Mouse (Mus musculus): ENCODE data around the gene Hoxd9. TPM values are rescaled to one million over a fixed set of nuclear protein-coding genes. Genes with fewer than 3 reads are reported as not detected.

Gene Hoxd9
- polyA plus RNA-seq, 1 experiment from 2014 or later = not detected

DNA sequence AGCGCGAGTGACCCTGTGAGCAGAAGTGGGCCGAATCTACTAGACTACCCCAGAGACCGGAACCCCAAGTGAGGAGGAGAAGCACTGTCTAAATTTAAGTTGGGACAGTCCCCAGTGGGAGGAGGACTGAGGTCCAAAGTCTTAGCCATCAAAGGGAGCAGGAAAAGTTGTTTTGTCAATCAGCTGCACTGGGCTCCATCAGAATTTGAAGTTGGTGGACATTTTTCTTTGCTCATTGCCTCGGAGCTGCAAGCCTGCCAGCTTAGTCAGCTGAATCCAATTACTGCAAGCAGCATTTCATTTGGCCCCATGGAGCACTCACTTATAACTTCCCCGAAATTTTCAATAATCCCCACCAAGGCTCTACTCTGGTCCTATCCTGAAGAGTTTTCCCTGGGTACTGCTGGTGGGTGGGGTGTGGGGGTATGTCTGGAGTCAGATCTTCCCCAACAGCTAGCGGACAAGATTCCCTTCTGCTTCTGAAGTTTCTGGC lies 40.1 kb downstream of the Hoxd9 start:
- Histone ChIP-seq H3K9ac (replicated peaks) (no peak overlapping the region), H3K9me3 (ENCODE audit: low read length) (no peaks in the 10 kb centered on the region), H3K27ac (ENCODE audit: low read depth) (no peak overlapping the region), H3K4me2 (ENCODE audit: low read depth, low read length) (no peak overlapping the region), H3K4me1 (ENCODE audit: insufficient read depth) (no peaks in the 10 kb centered on the region; the same call in 1 of the 2 replicates), H3K36me3 (replicated peaks; ENCODE audit: insufficient read depth, low read length) (no peaks in the 10 kb centered on the region), H3K4me3 (ENCODE audit: low read depth, low read length) (no peak overlapping the region), H3K27me3 (ENCODE audit: insufficient read depth, low read length) (peaks cover 98% of the 10 kb centered on the region)
- ATAC-seq (no peak), DNase-seq (no peak)
- TF ChIP-seq EP300 (IDR thresholded peaks at IDR 0.05; ENCODE audit: low read depth) = no peak
- no peak for TF ChIP-seq CTCF (IDR thresholded peaks at IDR 0.05; ENCODE audit: low read depth)
- WGBS (ENCODE audit: insufficient replicate concordance) = 21% methylated on average over 7 of the region's 7 CpGs

DNA sequence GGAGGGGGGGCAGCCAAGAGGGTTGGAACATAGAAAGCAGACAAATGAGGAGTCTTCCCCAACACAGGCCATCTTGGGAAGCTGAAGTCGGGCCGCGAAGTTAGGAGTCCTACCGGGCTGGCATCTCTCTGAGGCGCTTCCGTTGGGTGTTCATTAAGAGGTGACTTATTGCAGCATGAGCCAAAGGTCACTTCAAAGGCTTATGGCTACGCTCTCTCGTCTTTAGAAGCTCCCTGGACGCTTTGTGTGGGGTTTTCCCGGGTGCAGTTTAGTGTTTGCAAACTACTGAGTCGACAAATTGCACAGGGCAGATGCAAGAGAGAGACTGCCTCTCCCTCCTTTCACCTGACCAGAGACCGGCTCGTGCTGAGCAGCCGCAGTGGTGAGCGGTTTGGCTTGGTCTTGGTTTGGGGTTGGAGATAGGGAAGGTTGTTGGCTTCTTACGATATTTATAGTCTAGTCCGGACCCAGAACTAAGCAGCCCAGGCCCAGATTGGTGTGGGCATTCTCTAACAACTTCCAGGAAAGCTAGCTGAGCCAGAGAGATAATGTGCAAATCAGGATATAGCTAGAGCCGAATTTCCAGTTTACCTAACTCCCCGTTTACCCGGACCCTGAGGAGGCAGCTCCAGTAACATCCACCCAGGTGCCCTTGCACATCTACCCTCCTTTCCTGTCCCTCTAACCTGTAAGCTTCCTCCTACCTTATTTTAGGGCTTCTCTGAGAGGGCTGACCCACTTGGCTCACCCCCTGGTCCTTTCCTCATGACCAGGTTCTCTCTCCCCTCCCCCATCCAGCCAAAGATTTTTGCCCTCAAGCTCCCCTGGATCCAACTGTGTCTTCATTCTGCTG lies 41.3 kb downstream of the Hoxd9 start:
- DNase-seq (no peak), ATAC-seq (no peak)
- Histone ChIP-seq H3K9me3 (ENCODE audit: low read length) (no peaks in the 10 kb centered on the region), H3K4me3 (ENCODE audit: low read depth, low read length) (no peak overlapping the region), H3K4me2 (ENCODE audit: low read depth, low read length) (no peak overlapping the region), H3K27ac (ENCODE audit: low read depth) (no peak overlapping the region), H3K9ac (replicated peaks) (no peak overlapping the region), H3K36me3 (replicated peaks; ENCODE audit: insufficient read depth, low read length) (no peaks in the 10 kb centered on the region), H3K27me3 (ENCODE audit: insufficient read depth, low read length) (peaks cover 98% of the 10 kb centered on the region), H3K4me1 (ENCODE audit: insufficient read depth) (no peaks in the 10 kb centered on the region)
- no peak for TF ChIP-seq CTCF (IDR thresholded peaks at IDR 0.05; ENCODE audit: low read depth)
- TF ChIP-seq EP300 (IDR thresholded peaks at IDR 0.05; ENCODE audit: low read depth) = no peak
- WGBS (ENCODE audit: insufficient replicate concordance) = 4% methylated on average over 20 of the region's 20 CpGs

DNA sequence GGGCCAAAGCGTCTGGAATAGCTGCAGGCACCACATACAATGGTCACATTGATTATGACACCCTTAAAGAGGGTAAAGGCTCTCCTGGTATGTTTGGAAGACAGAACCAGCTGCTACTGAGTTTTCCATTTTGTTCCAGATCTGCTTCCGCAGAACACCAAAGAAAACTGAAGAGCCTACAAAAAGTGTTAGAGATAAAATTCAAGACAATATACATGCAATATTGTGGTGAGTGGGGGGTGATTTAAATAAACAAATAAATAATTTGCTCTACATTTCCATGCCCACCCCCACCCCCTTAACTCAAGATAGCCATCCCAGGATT lies 41.9 kb downstream of the Hoxd9 start:
- Histone ChIP-seq H3K9me3 (ENCODE audit: low read length) (no peaks in the 10 kb centered on the region), H3K36me3 (replicated peaks; ENCODE audit: insufficient read depth, low read length) (no peaks in the 10 kb centered on the region), H3K4me3 (ENCODE audit: low read depth, low read length) (no peak overlapping the region), H3K4me2 (ENCODE audit: low read depth, low read length) (no peak overlapping the region), H3K27ac (ENCODE audit: low read depth) (no peak overlapping the region), H3K4me1 (ENCODE audit: insufficient read depth) (no peaks in the 10 kb centered on the region), H3K9ac (replicated peaks) (no peak overlapping the region), H3K27me3 (ENCODE audit: insufficient read depth, low read length) (peaks cover 98% of the 10 kb centered on the region)
- no peak for DNase-seq
- TF ChIP-seq EP300 (IDR thresholded peaks at IDR 0.05; ENCODE audit: low read depth) = no peak
- no peak for TF ChIP-seq CTCF (IDR thresholded peaks at IDR 0.05; ENCODE audit: low read depth)
- ATAC-seq = no peak
- 18% methylated on average over 2 of the region's 2 CpGs for WGBS (ENCODE audit: insufficient replicate concordance)

DNA sequence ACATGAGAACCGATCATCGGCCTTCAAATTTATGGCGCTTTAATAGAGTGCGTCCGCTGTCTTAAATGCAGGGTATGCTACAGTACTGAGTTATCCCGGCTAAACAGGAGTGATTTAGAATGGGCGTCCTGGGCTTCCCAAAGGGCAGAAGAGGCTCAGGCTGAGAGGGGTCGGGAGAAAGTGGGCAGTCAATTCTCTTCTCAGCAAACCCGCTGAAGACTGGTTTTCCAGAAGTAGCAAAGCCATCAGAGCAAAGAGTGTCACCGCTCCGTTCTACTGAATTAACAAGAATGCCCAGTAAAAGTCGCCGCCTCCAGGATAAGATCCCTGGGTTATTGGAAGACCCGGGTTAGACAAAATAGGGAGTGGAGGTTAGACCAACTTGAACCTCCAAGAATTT lies 42.3 kb downstream of the Hoxd9 start:
- peaks cover 97% of the 10 kb centered on the region for H3K27me3 ChIP-seq (ENCODE audit: insufficient read depth, low read length)
- H3K27ac ChIP-seq (ENCODE audit: low read depth) = no peak overlapping the region
- no peak overlapping the region for H3K4me3 ChIP-seq (ENCODE audit: low read depth, low read length)
- TF ChIP-seq CTCF (IDR thresholded peaks at IDR 0.05; ENCODE audit: low read depth) = no peak
- no peak for TF ChIP-seq EP300 (IDR thresholded peaks at IDR 0.05; ENCODE audit: low read depth)
- H3K9ac ChIP-seq (replicated peaks) = no peak overlapping the region
- no peaks in the 10 kb centered on the region for H3K9me3 ChIP-seq (ENCODE audit: low read length)
- H3K36me3 ChIP-seq (replicated peaks; ENCODE audit: insufficient read depth, low read length) = no peaks in the 10 kb centered on the region
- 9% methylated on average over 14 of the region's 14 CpGs for WGBS (ENCODE audit: insufficient replicate concordance)
- no peak for DNase-seq
- ATAC-seq = no peak
- H3K4me2 ChIP-seq (ENCODE audit: low read depth, low read length) = no peak overlapping the region
- H3K4me1 ChIP-seq (ENCODE audit: insufficient read depth) = no peaks in the 10 kb centered on the region

DNA sequence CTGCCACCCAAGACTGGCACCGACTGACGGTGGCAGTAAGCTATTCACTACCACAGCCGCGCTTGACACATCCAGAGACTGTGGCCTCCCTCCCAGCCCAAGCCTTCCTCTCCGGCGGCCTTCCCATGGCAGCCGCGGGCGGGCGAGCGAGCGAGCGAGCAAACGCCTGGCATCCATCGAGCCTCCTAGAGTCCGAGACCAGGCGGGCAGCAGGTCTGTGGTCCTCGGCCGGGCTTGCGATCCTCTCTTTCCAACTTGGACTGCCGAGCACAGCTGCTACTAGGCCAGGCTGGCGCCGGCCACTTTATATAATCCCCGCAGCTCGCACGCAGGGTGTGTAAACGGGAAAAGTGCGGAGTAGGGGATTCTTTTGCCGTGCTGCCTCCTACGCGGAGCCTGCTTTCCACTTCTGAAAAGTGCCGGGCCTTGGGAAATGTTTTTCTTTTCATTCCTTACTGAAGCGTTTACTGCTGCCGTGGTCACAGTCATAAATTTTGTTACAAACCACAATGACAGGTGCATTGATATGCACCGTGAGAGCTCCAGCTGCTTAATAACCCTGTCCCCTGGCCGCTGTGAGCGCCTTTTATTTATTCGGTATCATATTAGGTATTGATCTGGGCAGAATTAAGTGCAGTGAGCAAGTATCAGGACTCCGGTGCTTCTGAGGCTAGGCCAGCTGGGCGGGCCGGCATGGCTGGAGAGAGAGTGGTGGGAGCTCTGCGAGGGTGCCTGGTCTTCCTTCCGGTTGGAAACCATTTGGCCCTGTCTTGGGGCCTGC lies 43.0 kb downstream of the Hoxd9 start:
- Histone ChIP-seq H3K4me1 (ENCODE audit: insufficient read depth) (no peaks in the 10 kb centered on the region), H3K4me2 (ENCODE audit: low read depth, low read length) (no peak overlapping the region), H3K27ac (ENCODE audit: low read depth) (no peak overlapping the region), H3K27me3 (ENCODE audit: insufficient read depth, low read length) (peaks cover 96% of the 10 kb centered on the region), H3K9ac (replicated peaks) (no peak overlapping the region), H3K9me3 (ENCODE audit: low read length) (no peaks in the 10 kb centered on the region), H3K36me3 (replicated peaks; ENCODE audit: insufficient read depth, low read length) (no peaks in the 10 kb centered on the region), H3K4me3 (ENCODE audit: low read depth, low read length) (no peak overlapping the region)
- no peak for TF ChIP-seq EP300 (IDR thresholded peaks at IDR 0.05; ENCODE audit: low read depth)
- TF ChIP-seq CTCF (IDR thresholded peaks at IDR 0.05; ENCODE audit: low read depth) = no peak
- 2% methylated on average over 43 of the region's 43 CpGs for WGBS (ENCODE audit: insufficient replicate concordance)
- DNase-seq (no peak), ATAC-seq (no peak)

DNA sequence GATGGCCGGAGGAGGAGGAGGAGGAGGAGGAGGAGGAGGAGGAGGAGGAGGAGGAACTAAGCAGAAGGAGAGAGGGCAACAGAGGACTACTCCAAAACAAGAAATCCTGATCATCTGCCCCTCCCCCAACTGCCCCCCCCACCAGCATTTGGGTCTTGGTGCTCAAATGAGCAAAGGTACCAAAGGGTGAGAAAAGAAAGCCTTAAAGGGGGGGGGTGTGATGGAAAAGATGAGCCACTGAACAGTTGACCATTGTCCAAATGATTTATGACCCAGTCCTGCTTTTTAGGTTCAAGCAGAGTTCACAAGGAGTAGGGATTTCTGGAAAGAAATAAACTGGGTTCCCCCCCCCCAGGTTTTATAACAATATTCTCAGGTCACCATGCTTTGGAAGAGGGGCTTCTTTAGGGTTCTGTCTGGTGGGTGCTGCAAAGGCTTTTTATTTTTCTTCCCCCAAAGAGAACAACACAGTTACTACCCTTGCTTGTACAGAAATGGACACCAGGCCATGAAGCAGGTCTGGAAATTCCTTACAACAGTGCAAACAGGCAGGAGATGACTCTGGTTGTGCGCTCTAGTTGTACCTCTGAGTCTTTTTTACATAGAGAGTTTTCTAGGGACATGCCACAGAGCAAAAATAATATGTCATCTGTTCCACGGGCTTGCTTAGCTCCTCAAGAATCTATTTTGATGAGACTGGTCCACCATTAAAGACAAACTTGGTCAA lies 43.9 kb downstream of the Hoxd9 start:
- TF ChIP-seq CTCF (IDR thresholded peaks at IDR 0.05; ENCODE audit: low read depth) (no peak), EP300 (IDR thresholded peaks at IDR 0.05; ENCODE audit: low read depth) (no peak)
- no peak overlapping the region for H3K27ac ChIP-seq (ENCODE audit: low read depth)
- peaks cover 96% of the 10 kb centered on the region for H3K27me3 ChIP-seq (ENCODE audit: insufficient read depth, low read length)
- no peaks in the 10 kb centered on the region for H3K9me3 ChIP-seq (ENCODE audit: low read length)
- H3K4me2 ChIP-seq (ENCODE audit: low read depth, low read length) = no peak overlapping the region
- H3K4me3 ChIP-seq (ENCODE audit: low read depth, low read length) = no peak overlapping the region
- H3K4me1 ChIP-seq (ENCODE audit: insufficient read depth) = no peaks in the 10 kb centered on the region
- H3K9ac ChIP-seq (replicated peaks) = no peak overlapping the region
- no peaks in the 10 kb centered on the region for H3K36me3 ChIP-seq (replicated peaks; ENCODE audit: insufficient read depth, low read length)
- DNase-seq (no peak), ATAC-seq (no peak)
- WGBS (ENCODE audit: insufficient replicate concordance) = 39% methylated on average over 2 of the region's 3 CpGs
